Mouse (Mus musculus) testis, adult 2 months (tissue): Measurements from ENCODE around the gene Sirt7.

ENCODE experiments used
- CTCF ChIP-seq: fragments of 200-500 bp; IDR thresholded peaks from 2 replicates; pipeline ENCODE4 v1.5.1; 2012; ENCODE audit warnings: low read depth, mild to moderate bottlenecking, inconsistent platforms, low read length, moderate library complexity; ENCODE audit not compliant: control insufficient read depth, insufficient read depth, insufficient replicate concordance
- POLR2A ChIP-seq: fragments of 200-500 bp; IDR thresholded peaks from 2 replicates; pipeline ENCODE4 v1.6.1; 2012; ENCODE audit warnings: low read depth, mild to moderate bottlenecking, inconsistent platforms, low read length, moderate library complexity; ENCODE audit not compliant: control insufficient read depth

GRCm38 (mm10) chr11:120660301-120661075 lies 35.4 kb upstream of the Sirt7 start:
- TF ChIP-seq CTCF (no peak), POLR2A (no peak)
